Mouse (Mus musculus) adrenal gland, postnatal 4 days (tissue): ENCODE measurements around the gene Tnfaip1. TPM values are rescaled to one million over a fixed set of nuclear protein-coding genes. Genes with fewer than 3 reads are reported as not detected.

Experiments used
- DNase-seq, 2 experiments: peaks; one replicate each; pipeline ENCODE4 v3.0.0; 2021 to 2022; ENCODE audit warnings: low spot score in 2 of 2, mixed read lengths in 2 of 2
- total RNA-seq, 2 experiments: library from RNA; stranded (reverse); gene quantifications; 2 replicates each; pipeline ENCODE4 v1.2.3; 2021

Gene Tnfaip1
- total RNA-seq, 2 experiments from 2014 or later, result 56.6 to 57.2 TPM

DNA sequence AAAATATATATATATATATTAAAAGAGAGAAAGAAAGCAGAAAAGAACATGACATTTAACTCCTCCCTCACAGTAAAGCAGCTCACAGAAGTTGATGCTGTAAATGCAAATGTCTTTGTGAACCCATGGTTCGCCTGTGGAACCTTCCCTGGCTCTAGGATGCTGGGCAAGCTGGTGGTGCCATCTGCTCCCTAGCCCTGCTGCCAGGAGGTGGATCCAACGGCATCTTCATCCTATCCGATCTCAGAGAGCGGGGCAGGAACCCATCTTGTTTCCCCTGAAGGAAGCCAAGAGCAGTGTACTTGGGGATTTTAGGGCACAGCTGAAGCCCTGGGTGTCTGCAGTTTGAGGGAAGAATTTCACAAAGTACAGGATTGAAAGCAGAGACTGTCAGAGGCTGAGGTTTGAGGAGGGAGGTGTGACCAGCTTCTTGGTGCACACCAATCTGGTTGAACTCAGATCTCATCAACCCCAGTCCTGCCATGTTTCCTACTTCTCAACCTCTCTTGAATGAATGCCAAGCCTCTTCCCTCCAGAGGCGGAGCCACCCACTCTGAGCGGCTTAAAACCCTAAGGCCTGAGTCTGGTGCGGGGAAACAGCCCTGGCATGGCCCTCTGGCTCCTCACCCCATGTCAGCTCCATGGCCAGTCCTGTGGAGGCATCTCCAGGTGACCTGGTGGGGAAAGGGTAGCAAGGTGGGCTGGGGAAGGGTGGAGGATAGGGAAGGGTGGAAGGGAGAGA is 33.1 kb downstream of the Tnfaip1 start, which contains the start of gene Sebox:
TSS of gene Sebox (plus strand) at position 539 of the 742 bp plus-strand sequence.
- no peak for DNase-seq

DNA sequence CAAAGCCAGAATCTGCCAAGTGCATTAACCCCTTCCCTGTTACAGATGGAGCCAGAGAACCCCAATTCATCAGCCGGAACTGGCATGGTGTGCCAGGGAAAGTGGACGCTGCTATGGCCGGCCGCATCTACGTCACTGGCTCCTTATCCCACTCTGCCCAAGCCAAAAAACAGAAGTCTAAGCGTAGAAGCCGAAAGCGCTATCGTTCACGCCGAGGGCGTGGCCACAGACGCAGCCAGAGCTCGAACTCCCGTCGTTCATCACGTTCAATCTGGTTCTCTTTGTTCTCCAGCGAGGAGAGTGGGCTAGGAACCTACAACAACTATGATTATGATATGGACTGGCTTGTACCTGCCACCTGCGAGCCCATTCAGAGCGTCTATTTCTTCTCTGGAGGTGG is 34.6 kb downstream of the Tnfaip1 start:
- no peak for DNase-seq

DNA sequence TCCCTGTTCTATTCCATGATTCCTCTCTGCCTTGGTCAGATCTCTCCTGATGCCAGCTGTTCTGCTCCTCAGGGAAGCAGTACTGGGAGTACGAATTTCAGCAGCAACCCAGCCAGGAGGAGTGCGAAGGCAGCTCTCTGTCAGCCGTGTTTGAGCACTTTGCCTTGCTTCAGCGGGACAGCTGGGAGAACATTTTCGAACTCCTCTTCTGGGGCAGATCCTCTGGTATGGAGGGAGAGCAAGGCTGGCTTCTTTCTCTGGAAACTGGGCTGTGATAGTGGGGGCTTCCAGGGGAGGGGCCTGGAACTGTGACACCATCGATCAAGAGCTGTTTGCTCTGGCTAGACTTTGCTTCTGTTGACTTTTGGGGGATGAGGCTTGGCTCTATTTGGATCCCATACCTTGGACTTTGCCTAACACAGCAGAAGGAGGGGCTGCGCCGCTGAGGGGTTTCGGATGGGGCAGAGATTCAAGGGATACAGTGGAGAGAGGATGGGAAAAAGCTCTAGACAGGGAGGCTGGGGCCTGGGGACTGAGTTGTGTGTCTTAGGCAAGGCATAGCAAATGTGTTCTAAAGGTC is 35.4 kb downstream of the Tnfaip1 start:
- no peak for DNase-seq

DNA sequence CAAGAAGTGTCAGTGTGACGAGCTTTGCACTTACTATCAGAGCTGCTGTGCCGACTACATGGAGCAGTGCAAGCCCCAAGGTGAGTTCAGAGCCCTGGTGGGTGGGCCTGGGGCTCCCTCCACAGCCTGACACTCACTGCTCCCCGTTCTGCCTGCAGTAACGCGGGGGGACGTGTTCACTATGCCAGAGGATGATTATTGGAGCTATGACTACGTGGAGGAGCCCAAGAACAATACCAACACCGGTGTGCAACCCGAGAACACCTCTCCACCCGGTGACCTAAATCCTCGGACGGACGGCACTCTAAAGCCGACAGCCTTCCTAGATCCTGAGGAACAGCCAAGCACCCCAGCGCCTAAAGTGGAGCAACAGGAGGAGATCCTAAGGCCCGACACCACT is 36.6 kb downstream of the Tnfaip1 start:
- DNase-seq, result no peak

DNA sequence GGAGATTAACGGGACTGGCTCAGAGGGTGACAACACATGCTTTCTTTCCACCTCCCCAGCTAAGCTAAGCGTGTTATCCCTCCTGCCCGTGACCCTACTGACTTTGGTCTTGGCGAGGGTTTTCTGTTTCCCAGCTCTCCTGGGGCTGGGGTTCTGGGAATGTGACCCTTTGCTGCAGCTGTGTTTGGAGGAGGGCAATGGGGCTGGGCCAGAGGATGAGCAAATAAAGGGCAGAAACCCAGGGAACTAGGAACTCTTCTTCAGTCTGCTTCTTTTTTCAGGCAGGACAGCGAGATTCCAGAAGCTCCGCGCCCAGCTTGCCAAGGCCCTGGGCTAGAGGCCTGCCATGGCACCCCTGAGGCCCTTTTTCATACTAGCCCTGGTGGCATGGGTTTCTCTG is 37.1 kb downstream of the Tnfaip1 start, which contains the start of gene Vtn:
TSS of gene Vtn (plus strand) at position 88 of the 400 bp plus-strand sequence.
- no peak for DNase-seq

DNA sequence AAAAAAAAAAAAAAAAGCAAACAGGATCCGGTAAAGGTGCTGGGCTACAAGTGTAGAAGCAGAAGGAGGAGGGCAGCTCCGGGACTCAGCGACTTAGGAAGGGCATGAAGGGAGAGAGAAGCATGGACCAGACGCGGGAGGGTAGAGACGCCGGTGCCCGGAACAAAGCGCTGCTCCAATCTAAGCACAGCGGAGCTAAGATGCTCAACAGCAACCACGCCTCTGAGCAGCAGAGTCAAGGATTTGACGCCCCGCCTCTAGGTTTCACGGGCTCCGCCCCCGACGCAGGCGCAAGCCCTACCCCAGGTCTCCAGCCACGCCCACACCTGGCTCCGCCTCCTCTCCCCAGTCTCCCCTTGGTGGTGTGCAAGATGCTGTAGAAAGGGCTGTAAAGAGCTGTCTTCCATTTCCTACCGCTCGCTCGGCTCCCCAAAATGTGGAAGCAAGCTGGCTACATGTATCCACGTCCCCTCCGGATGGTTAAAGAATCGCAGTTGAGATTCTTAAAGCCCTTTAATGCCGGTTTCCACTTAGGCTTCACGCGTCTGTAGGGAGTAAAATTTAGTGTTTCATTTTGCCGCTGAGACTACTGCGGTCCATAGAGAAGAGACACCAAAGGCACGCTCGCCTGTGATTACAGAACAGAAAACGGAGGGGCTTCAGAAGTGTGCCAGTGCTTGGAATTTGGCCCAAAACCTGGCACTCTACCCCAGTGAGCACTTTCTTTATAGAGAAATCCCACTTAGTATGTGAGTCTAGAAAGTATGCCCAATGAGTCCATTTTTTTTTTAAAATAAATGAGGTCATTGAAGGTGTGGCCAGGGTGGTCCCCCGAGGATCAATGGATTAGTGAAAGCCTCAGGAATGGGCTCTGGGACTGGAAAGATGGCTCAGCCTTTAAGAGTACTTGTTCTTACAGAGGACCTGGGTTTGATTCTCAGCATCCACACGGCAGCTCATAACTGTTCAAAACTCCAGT is 38.3 kb downstream of the Tnfaip1 start, which contains the start of gene Sarm1:
TSS of gene Sarm1 (minus strand) at position 211 of the 979 bp plus-strand sequence.
- DNase-seq, result peak; percentile 70 to 76

DNA sequence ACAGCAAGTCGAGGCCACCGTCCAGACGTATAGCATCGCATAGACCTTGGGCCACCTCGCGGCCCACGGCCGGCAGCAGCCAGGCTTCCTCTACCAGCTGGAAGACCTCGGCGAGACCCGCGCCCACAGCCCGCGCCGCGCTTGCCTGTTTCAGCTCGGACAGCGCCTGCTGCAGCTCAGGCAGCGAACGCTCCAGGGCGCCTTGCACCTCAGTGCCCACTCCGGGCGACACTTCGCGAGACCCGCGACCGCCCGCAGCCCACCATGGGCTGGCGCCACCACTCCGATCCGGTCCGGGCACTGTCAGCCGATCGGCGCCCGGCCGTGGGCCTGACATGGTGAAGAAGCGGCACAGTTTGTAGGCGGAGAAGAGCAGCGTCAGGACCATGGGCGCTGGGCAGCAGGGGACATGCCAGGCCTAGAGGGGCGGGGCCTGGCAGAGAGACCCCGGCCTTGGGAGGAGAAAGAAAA is 39.0 kb downstream of the Tnfaip1 start:
- no peak for DNase-seq

DNA sequence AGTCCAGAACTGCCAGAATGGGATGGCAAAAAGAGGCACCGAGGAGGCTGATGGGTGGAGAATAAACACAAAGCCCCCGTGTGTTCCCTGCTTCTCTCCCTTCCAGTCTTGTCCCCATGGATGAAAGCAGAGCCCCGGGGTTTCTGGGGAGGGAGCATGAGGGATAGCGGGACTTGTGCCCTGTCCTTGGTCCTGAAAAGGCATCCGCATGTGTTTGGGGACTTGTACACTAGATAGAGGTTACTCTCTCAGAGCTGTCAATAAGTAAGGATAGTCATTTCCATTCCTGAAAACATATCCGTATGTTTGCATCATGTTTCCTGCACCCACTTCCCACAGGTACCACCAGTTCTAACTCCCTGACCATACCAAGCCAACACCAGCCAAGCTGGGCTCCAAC is 40.2 kb downstream of the Tnfaip1 start:
- no peak for DNase-seq

DNA sequence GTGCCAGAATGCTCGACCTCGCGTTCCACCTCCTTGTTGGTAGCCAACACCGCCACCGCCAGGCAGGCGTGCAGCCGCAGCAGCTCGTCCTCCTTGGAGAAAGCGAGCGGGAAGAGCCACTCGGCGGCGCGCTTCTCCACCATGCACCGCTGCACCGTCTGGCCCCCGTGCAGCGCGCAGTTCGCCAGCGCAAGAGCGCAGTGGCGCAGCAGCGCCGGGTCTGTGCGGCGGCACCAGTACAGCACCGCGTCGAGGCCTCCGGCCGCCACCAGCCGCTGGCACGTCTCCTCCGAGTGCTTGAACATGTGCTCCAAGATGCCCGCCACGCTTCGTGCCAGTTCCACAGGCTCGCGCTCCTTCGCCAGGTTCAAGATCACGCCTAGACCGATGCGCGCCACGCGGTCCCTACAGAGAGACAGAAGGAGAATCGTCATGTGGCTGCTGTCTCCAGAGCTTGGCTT is 45.3 kb downstream of the Tnfaip1 start:
- no peak for DNase-seq

DNA sequence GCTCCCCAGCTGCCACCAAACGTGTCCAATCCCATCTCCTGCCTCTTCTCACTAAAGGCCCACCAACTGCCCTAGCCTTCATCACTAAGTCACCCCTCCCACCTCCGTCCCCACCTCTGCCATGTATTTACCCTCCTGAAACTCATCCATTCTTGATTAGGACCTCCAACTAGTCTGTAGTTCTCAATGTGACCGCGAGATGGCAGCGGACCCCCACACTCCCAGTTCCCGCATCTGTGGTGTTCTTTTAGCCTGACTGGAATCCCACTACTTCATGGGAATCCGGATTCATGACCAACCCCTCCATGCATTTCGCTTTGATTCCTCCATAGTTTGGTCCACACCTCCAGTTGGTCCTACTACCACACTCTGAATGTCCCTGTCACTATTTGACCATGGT is 48.0 kb downstream of the Tnfaip1 start:
- DNase-seq, result peak in 1 of 2 experiments; percentile 58

DNA sequence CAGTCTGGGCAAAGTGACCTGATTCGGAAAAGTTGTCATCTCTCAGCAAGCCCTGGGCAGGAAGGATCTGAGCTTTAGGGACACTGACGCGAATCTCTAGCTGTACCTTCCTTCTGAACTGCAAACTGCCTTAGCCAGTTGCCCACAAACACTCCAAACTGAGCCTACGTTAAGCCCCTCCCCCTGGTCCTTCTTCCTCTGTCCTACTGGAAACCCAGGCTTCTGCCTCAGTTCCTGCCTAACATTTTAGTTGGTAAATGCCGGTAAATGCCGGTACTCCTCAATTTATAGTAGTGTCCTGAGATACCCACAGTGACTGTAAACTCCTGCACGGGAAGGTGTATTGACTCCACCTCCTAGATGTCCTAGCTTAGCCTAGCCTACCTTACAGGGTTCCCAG is 52.5 kb downstream of the Tnfaip1 start:
- no peak for DNase-seq

DNA sequence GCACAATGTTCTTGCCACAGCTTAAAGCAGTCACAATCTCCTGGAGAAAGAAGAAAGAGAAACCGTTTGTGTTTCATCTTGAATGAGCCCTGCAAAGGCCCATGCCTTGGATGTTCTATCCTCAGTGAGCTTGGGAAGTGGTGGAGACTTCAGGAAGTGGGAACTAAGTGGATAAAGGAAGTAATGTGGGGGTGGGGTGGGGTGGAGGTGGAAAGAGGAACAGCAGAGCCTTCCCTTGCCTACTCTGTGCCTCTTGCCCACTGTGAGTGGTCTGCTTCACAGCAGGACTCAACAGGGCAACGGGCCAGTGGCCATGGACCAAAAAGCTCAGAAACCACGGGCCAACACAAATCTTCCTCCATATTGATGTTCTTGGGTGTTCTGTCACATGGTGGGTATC is 60.8 kb downstream of the Tnfaip1 start:
- DNase-seq, result no peak

Other genes starting within 250 kb of the Tnfaip1 start
- 1 to 10 TPM in 1 of 2 experiments, under 1 TPM in 1; 0.73 to 1.5 TPM for gene BC030499, start 245.5 kb downstream of the Tnfaip1 start, total RNA-seq
- gene Spag5, start 234.8 kb downstream of the Tnfaip1 start, total RNA-seq, result 10 to 100 TPM; 28.8 to 31.5 TPM
- gene Aldoc, start 213.4 kb downstream of the Tnfaip1 start, total RNA-seq, result 10 to 100 TPM; 15.3 to 16.2 TPM
- gene Pigs, start 207.9 kb downstream of the Tnfaip1 start, total RNA-seq, result 10 to 100 TPM; 58.2 to 58.3 TPM
- gene Unc119, start 192.8 kb downstream of the Tnfaip1 start, total RNA-seq, result 10 to 100 TPM; 55.7 to 67.1 TPM
- gene Foxn1, start 149.8 kb downstream of the Tnfaip1 start, total RNA-seq, result under 1 TPM; 0.08 to 0.17 TPM
- 1 to 10 TPM in 1 of 2 experiments, under 1 TPM in 1; 0.11 to 1.8 TPM for gene Slc13a2, start 114.1 kb downstream of the Tnfaip1 start, total RNA-seq
- gene Slc46a1, start 70.6 kb downstream of the Tnfaip1 start, total RNA-seq, result 10 to 100 TPM; 15.4 to 16.7 TPM
- gene Sarm1, start 38.6 kb downstream of the Tnfaip1 start, total RNA-seq, result 10 to 100 TPM in 1 of 2 experiments, 1 to 10 TPM in 1; 7.7 to 10.2 TPM
- gene Vtn, start 37.2 kb downstream of the Tnfaip1 start, total RNA-seq, result 100 to 1,000 TPM in 1 of 2 experiments, 10 to 100 TPM in 1; 10.1 to 212 TPM
- gene Sebox, start 32.9 kb downstream of the Tnfaip1 start, total RNA-seq, result not detected
- gene Tmem199, start 24.2 kb downstream of the Tnfaip1 start, total RNA-seq, result 10 to 100 TPM; 30.1 to 31.1 TPM
- 100 to 1,000 TPM; 153 to 166 TPM for gene Poldip2, start 24.1 kb downstream of the Tnfaip1 start, total RNA-seq
- gene Ift20, start within 50 bp of the Tnfaip1 start, total RNA-seq, result 10 to 100 TPM; 80.5 to 84.7 TPM
- 10 to 100 TPM; 47.1 to 60.4 TPM for gene Tmem97, start 14.4 kb upstream of the Tnfaip1 start, total RNA-seq
- 10 to 100 TPM; 43.9 to 44.0 TPM for gene Nlk, start 161.0 kb upstream of the Tnfaip1 start, total RNA-seq
- 10 to 100 TPM; 46.8 to 50.9 TPM for gene Ccnq, start 215.4 kb upstream of the Tnfaip1 start, total RNA-seq